ENCODE assay signal across 8 mouse cellular contexts in genomic region chr2:113654583-113654982, GRCm38 (mm10).
DNase-seq lines count a peak whose midpoint lies in the region.

No protein-coding gene starts in this region.

- peak; percentile 16 to 23 for DNase-seq in kidney, postnatal 36 days
- no peak for DNase-seq in kidney, adult 11 months
- peak; percentile 45 for DNase-seq in adrenal gland, adult 8-10 months
- DNase-seq in cerebellum, postnatal 14 days = peak; percentile 75 to 77
- DNase-seq in lung, postnatal 10 days = peak; percentile 80
- DNase-seq in testis, postnatal 10 days (ENCODE audit: low spot score) = no peak
- DNase-seq in MN1 (ENCODE audit: low spot score) = no peak
- no peak for DNase-seq in T-cell, adult 2 months (ENCODE audit: low spot score)

Comparison
In these comparisons a context has a peak if more than half of its experiments do, and no peak if none do; other contexts are left out.
1. DNase-seq: peak in kidney, postnatal 36 days (2 of 2), adrenal gland, adult 8-10 months (single experiment), cerebellum, postnatal 14 days (2 of 2) and lung, postnatal 10 days (single experiment); none in kidney, adult 11 months (single experiment), testis, postnatal 10 days (single experiment), MN1 (single experiment) and T-cell, adult 2 months (single experiment).